Mouse (Mus musculus) heart, postnatal 0 days (tissue): ENCODE data around the gene Bpifa2. TPM values are rescaled to one million over a fixed set of nuclear protein-coding genes. Genes with fewer than 3 reads are reported as not detected.

Source experiments
- ATAC-seq: fragments of 200-750 bp; cut with Nextera tagmentation; 2 replicates; pipeline ENCODE4 v1.8.0; 2017; ENCODE audit warnings: low read depth, moderate number of reproducible peaks, moderate library complexity; ENCODE audit not compliant: insufficient read depth
- DNase-seq: peaks from one replicate; pipeline ENCODE4 v3.0.0-alpha.2; 2016; ENCODE audit warnings: low spot score
- H3K27ac ChIP-seq: fragments of 300-500 bp; sonication (generic); 2 replicates; pipeline ENCODE4 v1.5.1; 2014; ENCODE audit warnings: low read depth, mild to moderate bottlenecking
- H3K27me3 ChIP-seq: fragments of 300-500 bp; sonication (generic); 2 replicates; pipeline ENCODE4 v1.6.1; 2014; ENCODE audit warnings: low read length, mixed read lengths; ENCODE audit not compliant: control insufficient read depth, insufficient read depth
- H3K36me3 ChIP-seq: fragments of 300-500 bp; sonication (generic); replicated peaks from 2 replicates; pipeline ENCODE4 v1.6.1; 2014; ENCODE audit warnings: low read length, mixed read lengths; ENCODE audit not compliant: control insufficient read depth, insufficient read depth
- H3K4me1 ChIP-seq: fragments of 300-500 bp; sonication (generic); 2 replicates; pipeline ENCODE4 v1.6.1; 2014; ENCODE audit warnings: antibody characterized with exemption; ENCODE audit not compliant: control insufficient read depth, insufficient read depth
- H3K4me2 ChIP-seq: fragments of 300-500 bp; sonication (generic); 2 replicates; pipeline ENCODE4 v1.6.1; 2014; ENCODE audit warnings: low read depth, mild to moderate bottlenecking, low read length, moderate library complexity
- H3K4me3 ChIP-seq: fragments of 300-500 bp; sonication (generic); 2 replicates; pipeline ENCODE4 v1.5.1; 2014; ENCODE audit warnings: low read depth, low read length
- H3K9ac ChIP-seq: fragments of 300-500 bp; sonication (generic); replicated peaks from 2 replicates; pipeline ENCODE4 v1.6.1; 2014; ENCODE audit warnings: low read depth, low read length, mixed read lengths
- H3K9me3 ChIP-seq: fragments of 300-500 bp; sonication (generic); replicated peaks from 2 replicates; pipeline ENCODE4 v1.6.1; 2016; ENCODE audit warnings: low read length; ENCODE audit not compliant: control insufficient read depth
- CTCF ChIP-seq: IDR thresholded peaks from 2 replicates; pipeline ENCODE4 v1.5.1; 2016; ENCODE audit warnings: antibody characterized with exemption, control low read depth, low read depth
- EP300 ChIP-seq: IDR thresholded peaks from 2 replicates; pipeline ENCODE4 v1.6.1; 2016; ENCODE audit warnings: antibody characterized with exemption, low read depth
- WGBS: fragments of 180-500 bp; shearing (Covaris S2); extraction: QIAGEN DNeasy Blood & Tissue Kit; methylation state at CpG from one replicate; pipeline ENCODE4 v1.1.7; 2014; 5-methylcytosine and 5-hydroxymethylcytosine counted together
- polyA plus RNA-seq: library from polyadenylated mRNA; unstranded; fragments of >200 nt; fragmentation: Nextera tagmentation; extraction: Ambion mirVana; gene quantifications from 2 replicates; pipeline ENCODE4 v1.2.1, GENCODE M21; 2015
- total RNA-seq: library from RNA; depleted of rRNA; stranded (reverse); fragments of >200 nt; gene quantifications from 2 replicates; pipeline ENCODE4 v1.2.3, GENCODE M21; 2014; ENCODE audit warnings: low replicate concordance

Bpifa2 gene
- total and polyA plus RNA-seq, 2 experiments from 2014 or later = not detected

- Histone ChIP-seq H3K36me3 (no peaks in the 10 kb centered on the region), H3K9me3 (no peaks in the 10 kb centered on the region), H3K4me2 (no peak overlapping the region), H3K27me3 (no peaks in the 10 kb centered on the region), H3K4me1 (no peaks in the 10 kb centered on the region), H3K4me3 (no peak overlapping the region), H3K27ac (no peak overlapping the region), H3K9ac (no peak overlapping the region)
- TF ChIP-seq CTCF (no peak), EP300 (no peak)
- DNase-seq (no peak), ATAC-seq (no peak)
- 63% methylated on average over 3 of the region's 3 CpGs for WGBS
Measured at GRCm38 (mm10) chr2:154000501-154000900, 7.6 kb upstream of the Bpifa2 start.

DNA sequence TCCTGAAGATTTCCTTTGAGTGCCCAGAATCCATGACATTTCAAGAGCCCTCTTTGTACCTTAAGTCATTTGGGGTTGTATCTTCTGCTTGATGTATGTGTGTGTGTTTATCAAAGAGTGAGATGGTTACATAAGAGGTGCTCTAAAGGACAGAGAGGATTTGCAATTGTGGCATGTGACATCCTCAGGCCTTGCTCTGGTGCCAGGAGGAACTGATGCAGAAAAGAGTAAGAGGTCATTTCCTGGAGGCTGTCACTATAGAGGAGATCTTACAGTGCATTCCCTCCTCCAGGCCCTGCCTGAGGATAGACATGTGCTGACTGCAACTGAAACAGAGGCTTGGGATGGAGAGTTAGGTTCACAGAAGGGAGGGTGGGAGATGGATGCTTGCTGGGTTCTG, 7.0 kb upstream of the Bpifa2 start:
- TF ChIP-seq EP300 = no peak
- TF ChIP-seq CTCF = no peak
- no peak overlapping the region for H3K27ac ChIP-seq
- DNase-seq = no peak
- H3K27me3 ChIP-seq = no peaks in the 10 kb centered on the region
- H3K4me3 ChIP-seq = no peak overlapping the region
- ATAC-seq = no peak
- no peaks in the 10 kb centered on the region for H3K36me3 ChIP-seq
- no peaks in the 10 kb centered on the region for H3K4me1 ChIP-seq
- no peak overlapping the region for H3K4me2 ChIP-seq
- H3K9me3 ChIP-seq = no peaks in the 10 kb centered on the region
- no peak overlapping the region for H3K9ac ChIP-seq

- Histone ChIP-seq H3K4me3 (no peak overlapping the region), H3K9me3 (no peaks in the 10 kb centered on the region), H3K4me2 (no peak overlapping the region), H3K9ac (no peak overlapping the region), H3K4me1 (no peaks in the 10 kb centered on the region), H3K27me3 (no peaks in the 10 kb centered on the region), H3K27ac (no peak overlapping the region), H3K36me3 (no peaks in the 10 kb centered on the region)
- 46% methylated on average over 1 of the region's 1 CpGs for WGBS
- TF ChIP-seq EP300 = no peak
- no peak for TF ChIP-seq CTCF
- DNase-seq = no peak
- ATAC-seq = no peak
Measured at GRCm38 (mm10) chr2:154004456-154004855, 3.6 kb upstream of the Bpifa2 start.

- Histone ChIP-seq H3K4me1 (no peaks in the 10 kb centered on the region), H3K27ac (no peak overlapping the region), H3K9ac (no peak overlapping the region), H3K9me3 (no peaks in the 10 kb centered on the region), H3K27me3 (no peaks in the 10 kb centered on the region), H3K4me2 (no peak overlapping the region), H3K4me3 (no peak overlapping the region), H3K36me3 (no peaks in the 10 kb centered on the region)
- DNase-seq = no peak
- 64% methylated on average over 1 of the region's 1 CpGs for WGBS
- ATAC-seq = no peak
- TF ChIP-seq EP300 (no peak), CTCF (no peak)
Measured at GRCm38 (mm10) chr2:154005094-154005493, 3.0 kb upstream of the Bpifa2 start.

GRCm38 (mm10) chr2:154005734-154006133, 2.3 kb upstream of the Bpifa2 start:
- TF ChIP-seq EP300 = no peak
- no peak for TF ChIP-seq CTCF
- H3K36me3 ChIP-seq = no peaks in the 10 kb centered on the region
- H3K4me1 ChIP-seq = no peaks in the 10 kb centered on the region
- H3K4me3 ChIP-seq = no peak overlapping the region
- no peak overlapping the region for H3K9ac ChIP-seq
- no peaks in the 10 kb centered on the region for H3K9me3 ChIP-seq
- ATAC-seq (no peak), DNase-seq (no peak)
- no peak overlapping the region for H3K27ac ChIP-seq
- 83% methylated on average over 4 of the region's 4 CpGs for WGBS
- H3K4me2 ChIP-seq = no peak overlapping the region
- no peaks in the 10 kb centered on the region for H3K27me3 ChIP-seq

DNA sequence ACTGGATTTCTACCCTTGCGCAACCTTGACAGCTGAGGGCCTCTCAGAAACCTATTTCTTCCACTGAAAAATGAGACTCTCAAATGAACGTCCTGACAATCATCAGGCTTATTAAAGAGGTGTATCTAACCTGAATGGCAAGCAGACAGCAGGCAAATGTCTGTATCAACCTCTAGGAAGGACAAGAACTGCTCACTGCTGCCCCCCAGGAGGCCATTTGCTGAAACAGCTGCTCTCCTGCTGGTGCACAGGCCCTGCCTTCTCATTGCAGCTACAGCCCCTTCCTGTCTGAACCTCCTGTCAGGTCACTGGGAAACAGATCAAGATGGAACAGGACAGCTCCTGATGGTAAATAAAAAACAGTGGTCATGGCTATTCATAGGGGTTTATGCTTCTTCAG, 1.7 kb upstream of the Bpifa2 start:
- no peak overlapping the region for H3K9ac ChIP-seq
- no peak overlapping the region for H3K4me3 ChIP-seq
- no peaks in the 10 kb centered on the region for H3K36me3 ChIP-seq
- DNase-seq (no peak), ATAC-seq (no peak)
- H3K4me2 ChIP-seq = no peak overlapping the region
- WGBS = 80% methylated on average over 2 of the region's 2 CpGs
- no peaks in the 10 kb centered on the region for H3K9me3 ChIP-seq
- H3K27ac ChIP-seq = no peak overlapping the region
- TF ChIP-seq CTCF (no peak), EP300 (no peak)
- H3K27me3 ChIP-seq = no peaks in the 10 kb centered on the region
- H3K4me1 ChIP-seq = no peaks in the 10 kb centered on the region
